Mouse (Mus musculus) CH12.LX (cell line): ENCODE measurements around the gene Cacng2. TPM values are rescaled to one million over a fixed set of nuclear protein-coding genes. Genes with fewer than 3 reads are reported as not detected.

Experiments used
- DNase-seq: peaks from one replicate; pipeline ENCODE4 v3.0.0-alpha.2; 2013; ENCODE audit errors: extremely low read depth
- H3K27ac ChIP-seq: 2 replicates; pipeline ENCODE4 v1.5.1; 2012; ENCODE audit warnings: low read depth, mild to moderate bottlenecking, control low read depth, moderate library complexity; ENCODE audit not compliant: insufficient read depth
- H3K27me3 ChIP-seq: replicated peaks from 2 replicates; pipeline ENCODE3; 2012; ENCODE audit warnings: inconsistent platforms
- H3K36me3 ChIP-seq, 2 experiments: replicated peaks in 1 of 2; 2 replicates each; pipeline versions ENCODE3 to v1.6.1; 2012; ENCODE audit warnings: inconsistent platforms in 1 of 2, low read length in 1 of 2, mild to moderate bottlenecking in 1 of 2, mixed read lengths in 1 of 2, moderate library complexity in 1 of 2; ENCODE audit not compliant: control insufficient read depth in 1 of 2, insufficient read depth in 1 of 2
- H3K4me1 ChIP-seq, 2 experiments: 2 replicates each; pipeline ENCODE4 v1.6.1; 2012; ENCODE audit warnings: inconsistent platforms in 1 of 2, moderate library complexity in 1 of 2; ENCODE audit not compliant: insufficient read depth in 2 of 2, control insufficient read depth in 1 of 2
- H3K4me2 ChIP-seq: 2 replicates; pipeline ENCODE4 v1.6.1; 2012; ENCODE audit warnings: low read depth, mild to moderate bottlenecking, control low read depth; ENCODE audit not compliant: poor library complexity, insufficient read depth, severe bottlenecking
- H3K4me3 ChIP-seq, 3 experiments: fragments of 150-350 bp in 1 of 3; sonication (generic) in 1 of 3; replicated peaks in 1 of 3; 2 replicates each; pipeline versions ENCODE3 to v1.5.1; 2011 to 2012; ENCODE audit warnings: low read depth in 2 of 3, low read length in 2 of 3, mild to moderate bottlenecking in 2 of 3, moderate library complexity in 2 of 3, control low read depth in 1 of 3, improper control_type of control experiment in 1 of 3, inconsistent platforms in 1 of 3, mixed read lengths in 1 of 3; ENCODE audit not compliant: poor library complexity in 1 of 3
- H3K79me2 ChIP-seq: replicated peaks from 2 replicates; pipeline ENCODE4 v1.6.1; 2012; ENCODE audit warnings: mild to moderate bottlenecking, moderate library complexity; ENCODE audit not compliant: control insufficient read depth, poor library complexity, insufficient read depth, severe bottlenecking; ENCODE audit errors: extremely low read depth
- H3K9ac ChIP-seq: 2 replicates; pipeline ENCODE4 v1.6.1; 2012; ENCODE audit warnings: low read depth, mild to moderate bottlenecking, control low read depth, moderate library complexity; ENCODE audit not compliant: insufficient read depth
- H3K9me3 ChIP-seq: replicated peaks from 2 replicates; pipeline ENCODE3; 2012; ENCODE audit warnings: low read length, inconsistent platforms, mixed read lengths
- BHLHE40 ChIP-seq: IDR thresholded peaks from 2 replicates; pipeline ENCODE4 v1.6.1; 2011; ENCODE audit warnings: mild to moderate bottlenecking, low read depth, low read length, improper control_type of control experiment
- CTCF ChIP-seq, 2 experiments: IDR thresholded peaks in 1 of 2; conservative IDR thresholded peaks in 1 of 2; 2 replicates each; pipeline ENCODE4 v1.5.1; 2011 to 2012; ENCODE audit warnings: low read depth in 2 of 2, low read length in 2 of 2, improper control_type of control experiment in 1 of 2, inconsistent platforms in 1 of 2, mild to moderate bottlenecking in 1 of 2, moderate library complexity in 1 of 2
- E2F4 ChIP-seq: IDR thresholded peaks from 2 replicates; pipeline ENCODE4 v1.6.1; 2011; ENCODE audit warnings: low read depth, low read length, improper control_type of control experiment; ENCODE audit not compliant: insufficient replicate concordance
- ELF1 ChIP-seq: IDR thresholded peaks from 2 replicates; pipeline ENCODE4 v1.6.1; 2014; ENCODE audit warnings: low read depth, mild to moderate bottlenecking, inconsistent platforms, low read length, improper control_type of control experiment
- EP300 ChIP-seq: IDR thresholded peaks from 2 replicates; pipeline ENCODE4 v1.6.1; 2011; ENCODE audit warnings: low read length, improper control_type of control experiment
- ETS1 ChIP-seq: conservative IDR thresholded peaks from 2 replicates; pipeline ENCODE4 v1.6.1; 2012; ENCODE audit warnings: low read depth, mild to moderate bottlenecking, inconsistent platforms, low read length, improper control_type of control experiment, moderate library complexity
- GABPA ChIP-seq: IDR thresholded peaks from 2 replicates; pipeline ENCODE4 v1.6.1; 2012; ENCODE audit warnings: low read depth, low read length, improper control_type of control experiment, inconsistent platforms; ENCODE audit not compliant: insufficient replicate concordance
- HCFC1 ChIP-seq: IDR thresholded peaks from 2 replicates; pipeline ENCODE4 v1.6.1; 2012; ENCODE audit warnings: low read depth, mild to moderate bottlenecking, inconsistent platforms, low read length, improper control_type of control experiment
- JUN ChIP-seq: IDR thresholded peaks from 2 replicates; pipeline ENCODE4 v1.6.1; 2011; ENCODE audit warnings: low read depth, mild to moderate bottlenecking, low read length, improper control_type of control experiment, moderate library complexity; ENCODE audit not compliant: insufficient read depth
- MAX ChIP-seq: IDR thresholded peaks from 2 replicates; pipeline ENCODE4 v1.6.1; 2011; ENCODE audit warnings: low read length, improper control_type of control experiment
- MAZ ChIP-seq: IDR thresholded peaks from 2 replicates; pipeline ENCODE4 v1.6.1; 2012; ENCODE audit warnings: low read depth, mild to moderate bottlenecking, inconsistent platforms, low read length, improper control_type of control experiment, moderate library complexity
- MEF2A ChIP-seq: IDR thresholded peaks from 2 replicates; pipeline ENCODE4 v1.6.1; 2014; ENCODE audit warnings: low read depth, mild to moderate bottlenecking, inconsistent platforms, low read length, improper control_type of control experiment, borderline replicate concordance
- MXI1 ChIP-seq: IDR thresholded peaks from 2 replicates; pipeline ENCODE4 v1.6.1; 2011; ENCODE audit warnings: mild to moderate bottlenecking, low read depth, low read length, improper control_type of control experiment
- MYC ChIP-seq: IDR thresholded peaks from 2 replicates; pipeline ENCODE4 v1.6.1; 2011; ENCODE audit warnings: low read depth, mild to moderate bottlenecking, improper control_type of control experiment, low read length
- PAX5 ChIP-seq: IDR thresholded peaks from 2 replicates; pipeline ENCODE4 v1.6.1; 2012; ENCODE audit warnings: low read length, inconsistent platforms, mixed read lengths
- POLR2A ChIP-seq: IDR thresholded peaks from 2 replicates; pipeline ENCODE4 v1.6.1; 2011; ENCODE audit warnings: low read depth, mild to moderate bottlenecking, improper control_type of control experiment, low read length
- POLR2AphosphoS2 ChIP-seq: IDR thresholded peaks from 2 replicates; pipeline ENCODE4 v1.6.1; 2011; ENCODE audit warnings: low read depth, low read length, improper control_type of control experiment
- RAD21 ChIP-seq: IDR thresholded peaks from 2 replicates; pipeline ENCODE4 v1.6.1; 2011; ENCODE audit warnings: low read depth, mild to moderate bottlenecking, low read length, improper control_type of control experiment, moderate library complexity
- RCOR1 ChIP-seq: conservative IDR thresholded peaks from 2 replicates; pipeline ENCODE4 v1.6.1; 2012; ENCODE audit warnings: low read depth, mild to moderate bottlenecking, inconsistent platforms, low read length, improper control_type of control experiment
- SIN3A ChIP-seq: IDR thresholded peaks from 2 replicates; pipeline ENCODE4 v1.6.1; 2012; ENCODE audit warnings: low read length, improper control_type of control experiment, inconsistent platforms
- TBP ChIP-seq: conservative IDR thresholded peaks from 2 replicates; pipeline ENCODE4 v1.6.1; 2011; ENCODE audit warnings: low read depth, low read length, improper control_type of control experiment
- TCF12 ChIP-seq: IDR thresholded peaks from 2 replicates; pipeline ENCODE4 v1.6.1; 2014; ENCODE audit warnings: low read depth, mild to moderate bottlenecking, inconsistent platforms, low read length, improper control_type of control experiment
- USF2 ChIP-seq: conservative IDR thresholded peaks from 2 replicates; pipeline ENCODE4 v1.6.1; 2011; ENCODE audit warnings: low read depth, low read length, improper control_type of control experiment
- ZKSCAN1 ChIP-seq: IDR thresholded peaks from 2 replicates; pipeline ENCODE4 v1.6.1; 2012; ENCODE audit warnings: low read depth, inconsistent platforms, low read length, improper control_type of control experiment, borderline replicate concordance
- ZMIZ1 ChIP-seq: IDR thresholded peaks from 2 replicates; pipeline ENCODE4 v1.6.1; 2012; ENCODE audit warnings: low read depth, mild to moderate bottlenecking, inconsistent platforms, low read length, improper control_type of control experiment
- ZNF384 ChIP-seq: IDR thresholded peaks from 2 replicates; pipeline ENCODE4 v1.6.1; 2012; ENCODE audit warnings: low read depth, low read length, improper control_type of control experiment, inconsistent platforms
- dilution Hi-C: fragments of 300-500 bp; cut with MboI; formaldehyde crosslinking; loops from 2 replicates; pipeline ENCODE4 v1.14.3; 2020; ENCODE audit warnings: low sequenced_read_pairs; ENCODE audit not compliant: extremely low pct_unique_long_range_greater_than_20kb, extremely low pct_ligation_motif_present
- in situ Hi-C: fragments of 300-500 bp; cut with MboI; formaldehyde crosslinking; loops from 3 replicates; pipeline ENCODE4 v1.14.3; 2019; ENCODE audit warnings: low sequenced_read_pairs, low pct_ligation_motif_present, low pct_unique_long_range_greater_than_20kb, mixed read lengths
- polyA plus RNA-seq: library from polyadenylated mRNA; unstranded; fragments of >175 nt; gene quantifications from 2 replicates; pipeline ENCODE4 v1.2.1, GENCODE M21; 2012; ENCODE audit warnings: low read depth; ENCODE audit not compliant: insufficient read length
- total RNA-seq, 2 experiments: library from RNA; depleted of rRNA; stranded (reverse); fragments of 300-350 nt in 1 of 2; fragments of >200 nt in 1 of 2; gene quantifications; 2 replicates each; pipeline ENCODE4 v1.2.3; 2012 to 2014

Cacng2 gene
- total and polyA plus RNA-seq, 3 experiments, result not detected

- Histone ChIP-seq H3K27ac (no peak overlapping the region), H3K4me2 (no peak overlapping the region), H3K27me3 (no peaks in the 10 kb centered on the region), H3K79me2 (no peaks in the 10 kb centered on the region), H3K4me1 (peaks cover 8 to 52% of the 10 kb centered on the region in 2 experiments), H3K9me3 (no peaks in the 10 kb centered on the region), H3K4me3 (no peak overlapping the region), H3K9ac (no peak overlapping the region), H3K36me3 (peaks cover 45 to 86% of the 10 kb centered on the region in 2 experiments)
- in situ Hi-C loops (loop anchor here (25.0 kb wide), 1 partner anchor 425 kb away; the partner anchor contains the start of gene Apol9b), dilution Hi-C loops (no loop called here)
- no peak for DNase-seq
- no peak for TF ChIP-seq MEF2A
- TF ChIP-seq MXI1, result no peak
- no peak for TF ChIP-seq MAZ
- no peak for TF ChIP-seq CTCF (conservative IDR thresholded peaks at IDR 0.05 in 1 of 2, IDR thresholded peaks at IDR 0.05 in 1 of 2; ENCODE audit: low read depth in 2 of 2, low read length in 2 of 2)
- no peak for TF ChIP-seq BHLHE40
- no peak for TF ChIP-seq TCF12
- TF ChIP-seq ZMIZ1, result no peak
- no peak for TF ChIP-seq PAX5
- TF ChIP-seq GABPA, result no peak
- no peak for TF ChIP-seq MYC
- no peak for TF ChIP-seq MAX
- no peak for TF ChIP-seq SIN3A
- TF ChIP-seq ELF1, result no peak
- TF ChIP-seq ZKSCAN1, result no peak
Measured at GRCm38 (mm10) chr15:78161946-78162345, 42.1 kb upstream of the Cacng2 start.

- Histone ChIP-seq H3K27ac (no peak overlapping the region), H3K4me2 (no peak overlapping the region), H3K79me2 (no peaks in the 10 kb centered on the region), H3K4me1 (peaks cover 0 to 16% of the 10 kb centered on the region in 2 experiments; a peak in 1 of 4 replicates), H3K9ac (no peak overlapping the region), H3K9me3 (no peaks in the 10 kb centered on the region), H3K36me3 (peaks cover 19 to 51% of the 10 kb centered on the region in 2 experiments), H3K4me3 (no peak overlapping the region), H3K27me3 (peaks cover 34% of the 10 kb centered on the region)
- dilution Hi-C loops, result no loop called here
- DNase-seq, result no peak
- TF ChIP-seq SIN3A (no peak), TBP (no peak), HCFC1 (no peak), ZNF384 (no peak), E2F4 (no peak), BHLHE40 (no peak), MAZ (no peak), ZMIZ1 (no peak), EP300 (no peak), USF2 (no peak), POLR2AphosphoS2 (no peak), TCF12 (no peak), JUN (no peak), RAD21 (no peak), POLR2A (no peak), ETS1 (no peak), MYC (no peak), RCOR1 (no peak)
- in situ Hi-C loops, result loop anchor here (10.0 to 25.0 kb wide), 2 partner anchors 154 to 421 kb away; partner anchors contain the start of gene Apol9b
Measured at GRCm38 (mm10) chr15:78158335-78158734, 38.5 kb upstream of the Cacng2 start.
